Mouse (Mus musculus): ENCODE measurements around the gene Abca2. TPM values are rescaled to one million over a fixed set of nuclear protein-coding genes. Genes with fewer than 3 reads are reported as not detected.
A peak's percentile ranks its signal among the peaks of the same experiment; 100 is the strongest.

Abca2 gene
- polyA plus RNA-seq, 1 experiment from 2014 or later = 4.4 TPM

- WGBS = 72% methylated on average over 17 of the region's 17 CpGs
- H3K27me3 ChIP-seq (ENCODE audit: low read depth, poor library complexity, severe bottlenecking) = peaks cover 60% of the 10 kb centered on the region
These were observed 2.1 kb downstream of the Abca2 start for GRCm38 (mm10) chr2:25430395-25431233.

GRCm38 (mm10) chr2:25431308-25431855 is 2.9 kb downstream of the Abca2 start:
- Histone ChIP-seq H3K36me3 (no peaks in the 10 kb centered on the region), H3K27ac (no peak overlapping the region), H3K4me1 (peaks cover 31% of the 10 kb centered on the region), H3K9me3 (replicated peaks) (no peaks in the 10 kb centered on the region), H3K4me3 (no peak overlapping the region), H3K27me3 (ENCODE audit: low read depth, poor library complexity, severe bottlenecking) (peaks cover 52% of the 10 kb centered on the region)
- WGBS = 50% methylated on average over 6 of the region's 6 CpGs
- DNase-seq (ENCODE audit: low spot score) = no peak

More at GRCm38 (mm10) chr2:25430395-25431233, 2.1 kb downstream of the Abca2 start:
- Histone ChIP-seq H3K4me1 (peaks cover 31% of the 10 kb centered on the region), H3K9me3 (replicated peaks) (no peaks in the 10 kb centered on the region), H3K4me3 (no peak overlapping the region), H3K27ac (no peak overlapping the region), H3K36me3 (no peaks in the 10 kb centered on the region)
- no peak for DNase-seq (ENCODE audit: low spot score)

GRCm38 (mm10) chr2:25432326-25433098 is 4.0 kb downstream of the Abca2 start:
- Histone ChIP-seq H3K27ac (no peak overlapping the region), H3K36me3 (no peaks in the 10 kb centered on the region), H3K27me3 (ENCODE audit: low read depth, poor library complexity, severe bottlenecking) (peaks cover 46% of the 10 kb centered on the region), H3K9me3 (replicated peaks) (no peaks in the 10 kb centered on the region), H3K4me1 (peaks cover 31% of the 10 kb centered on the region), H3K4me3 (no peak overlapping the region)
- no peak for DNase-seq (ENCODE audit: low spot score)
- 63% methylated on average over 11 of the region's 11 CpGs for WGBS

- no peaks in the 10 kb centered on the region for H3K9me3 ChIP-seq (replicated peaks)
- H3K36me3 ChIP-seq = no peaks in the 10 kb centered on the region
- 75% methylated on average over 17 of the region's 17 CpGs for WGBS
- no peak for DNase-seq (ENCODE audit: low spot score)
- H3K27ac ChIP-seq = no peak overlapping the region
- no peak overlapping the region for H3K4me3 ChIP-seq
- H3K27me3 ChIP-seq (ENCODE audit: low read depth, poor library complexity, severe bottlenecking) = peaks cover 46% of the 10 kb centered on the region
- H3K4me1 ChIP-seq = peaks cover 31% of the 10 kb centered on the region
These were observed 4.6 kb downstream of the Abca2 start for GRCm38 (mm10) chr2:25433101-25433500.

GRCm38 (mm10) chr2:25434292-25434691 is 5.8 kb downstream of the Abca2 start:
- H3K36me3 ChIP-seq = no peaks in the 10 kb centered on the region

GRCm38 (mm10) chr2:25436286-25436820 is 7.8 kb downstream of the Abca2 start:
- Histone ChIP-seq H3K27ac (no peak overlapping the region), H3K36me3 (0 out of 2 replicates have a peak, but pooled peaks cover 2% of the 10 kb centered on the region), H3K9me3 (replicated peaks) (no peaks in the 10 kb centered on the region), H3K27me3 (ENCODE audit: low read depth, poor library complexity, severe bottlenecking) (peaks cover 20% of the 10 kb centered on the region; the same call in 1 of the 2 replicates), H3K4me3 (no peak overlapping the region), H3K4me1 (peaks cover 17% of the 10 kb centered on the region)
- 93% methylated on average over 10 of the region's 10 CpGs for WGBS
- no peak for DNase-seq (ENCODE audit: low spot score)

More at GRCm38 (mm10) chr2:25434292-25434691, 5.8 kb downstream of the Abca2 start:
- Histone ChIP-seq H3K27me3 (ENCODE audit: low read depth, poor library complexity, severe bottlenecking) (peaks cover 41% of the 10 kb centered on the region), H3K27ac (no peak overlapping the region), H3K4me3 (no peak overlapping the region), H3K4me1 (peaks cover 19% of the 10 kb centered on the region), H3K9me3 (replicated peaks) (no peaks in the 10 kb centered on the region)
- 86% methylated on average over 8 of the region's 8 CpGs for WGBS
- DNase-seq (ENCODE audit: low spot score) = no peak

- WGBS = 89% methylated on average over 20 of the region's 20 CpGs
- H3K4me1 ChIP-seq = no peaks in the 10 kb centered on the region
- no peak overlapping the region for H3K4me3 ChIP-seq
- no peaks in the 10 kb centered on the region for H3K9me3 ChIP-seq (replicated peaks)
- H3K27me3 ChIP-seq (ENCODE audit: low read depth, poor library complexity, severe bottlenecking) = no peaks in the 10 kb centered on the region
- H3K27ac ChIP-seq = 0 out of 2 replicates have a peak overlapping the region, but pooled peaks have one; percentile 10
- H3K36me3 ChIP-seq = peaks cover 7% of the 10 kb centered on the region; the same call in 1 of the 2 replicates
- no peak for DNase-seq (ENCODE audit: low spot score)
These were observed 12.6 kb downstream of the Abca2 start for GRCm38 (mm10) chr2:25441067-25441466.

- Histone ChIP-seq H3K27me3 (ENCODE audit: low read depth, poor library complexity, severe bottlenecking) (no peaks in the 10 kb centered on the region), H3K4me1 (no peaks in the 10 kb centered on the region), H3K36me3 (peaks cover 10% of the 10 kb centered on the region; the same call in 1 of the 2 replicates), H3K27ac (0 out of 2 replicates have a peak overlapping the region, but pooled peaks have one; percentile 10), H3K9me3 (replicated peaks) (no peaks in the 10 kb centered on the region), H3K4me3 (no peak overlapping the region)
- 90% methylated on average over 14 of the region's 14 CpGs for WGBS
- DNase-seq (ENCODE audit: low spot score) = no peak
These were observed 14.2 kb downstream of the Abca2 start for GRCm38 (mm10) chr2:25442682-25443081.

GRCm38 (mm10) chr2:25450853-25451647 is 22.5 kb downstream of the Abca2 start:
- Histone ChIP-seq H3K27ac (no peak overlapping the region), H3K4me1 (no peaks in the 10 kb centered on the region), H3K27me3 (ENCODE audit: low read depth, poor library complexity, severe bottlenecking) (no peaks in the 10 kb centered on the region), H3K9me3 (replicated peaks) (no peaks in the 10 kb centered on the region), H3K36me3 (0 out of 2 replicates have a peak, but pooled peaks cover 3% of the 10 kb centered on the region), H3K4me3 (no peak overlapping the region)
- DNase-seq (ENCODE audit: low spot score) = no peak
- 88% methylated on average over 8 of the region's 8 CpGs for WGBS

GRCm38 (mm10) chr2:25452951-25453350 is 24.4 kb downstream of the Abca2 start:
- Histone ChIP-seq H3K27me3 (ENCODE audit: low read depth, poor library complexity, severe bottlenecking) (no peaks in the 10 kb centered on the region), H3K4me1 (no peaks in the 10 kb centered on the region), H3K4me3 (no peak overlapping the region), H3K27ac (no peak overlapping the region), H3K36me3 (no peaks in the 10 kb centered on the region), H3K9me3 (replicated peaks) (no peaks in the 10 kb centered on the region)
- WGBS = 48% methylated on average over 1 of the region's 1 CpGs
- no peak for DNase-seq (ENCODE audit: low spot score)

GRCm38 (mm10) chr2:25456205-25456953 is 27.9 kb downstream of the Abca2 start, which contains the start of gene Clic3:
TSS of gene Clic3 (plus strand) at chr2:25456838.
- DNase-seq (ENCODE audit: low spot score) = no peak
- no peaks in the 10 kb centered on the region for H3K9me3 ChIP-seq (replicated peaks)
- no peaks in the 10 kb centered on the region for H3K27me3 ChIP-seq (ENCODE audit: low read depth, poor library complexity, severe bottlenecking)
- no peak within 1 kb of the TSS for H3K4me3 ChIP-seq
- WGBS = 61% methylated on average over 14 of the region's 14 CpGs
- peaks cover 15% of the 10 kb centered on the region for H3K4me1 ChIP-seq
- H3K27ac ChIP-seq = no peak within 1 kb of the TSS
- peaks cover 8% of the 10 kb centered on the region; the same call in 1 of the 2 replicates for H3K36me3 ChIP-seq
